Mouse (Mus musculus): ENCODE data around the gene Ccng2. TPM values are rescaled to one million over a fixed set of nuclear protein-coding genes. Genes with fewer than 3 reads are reported as not detected.

The Ccng2 gene
- total RNA-seq (2021): 10 to 100 TPM; 38.6 to 40.0 TPM
- long read RNA-seq, experiment 1, transcript Ccng2-201 (8 exons, 2,810 nt): major isoform, 47 of 51 reads
- long read RNA-seq, experiment 1, partial matches to known transcripts: 3 of 51 reads
- long read RNA-seq, experiment 1, other reads (novel, unspliced or antisense): 1 of 51 reads
- long read RNA-seq, experiment 2, transcript Ccng2-202 (7 exons, 2,570 nt): minor isoform, 5 of 96 reads
- long read RNA-seq, experiment 2, transcript Ccng2-201 (8 exons, 2,810 nt): major isoform, 77 of 96 reads
- long read RNA-seq, experiment 2, partial matches to known transcripts: 10 of 96 reads
- long read RNA-seq, experiment 2, other reads (novel, unspliced or antisense): 4 of 96 reads

GRCm38 (mm10) chr5:93266883-93267704 is at the start of gene Ccng2:
Ccng2 (plus strand) TSS chr5:93267257.
- peak; percentile 92 to 95 for DNase-seq (ENCODE audit: low spot score in 2 of 2)

GRCm38 (mm10) chr5:93218375-93218774 is 48.7 kb upstream of the Ccng2 start:
- DNase-seq (ENCODE audit: low spot score in 2 of 2): no peak

- DNase-seq (ENCODE audit: low spot score in 2 of 2): no peak
Measured at GRCm38 (mm10) chr5:93221661-93222060, 45.4 kb upstream of the Ccng2 start.

- no peak for DNase-seq (ENCODE audit: low spot score in 2 of 2)
Measured at GRCm38 (mm10) chr5:93224549-93224948, 42.5 kb upstream of the Ccng2 start.

DNA sequence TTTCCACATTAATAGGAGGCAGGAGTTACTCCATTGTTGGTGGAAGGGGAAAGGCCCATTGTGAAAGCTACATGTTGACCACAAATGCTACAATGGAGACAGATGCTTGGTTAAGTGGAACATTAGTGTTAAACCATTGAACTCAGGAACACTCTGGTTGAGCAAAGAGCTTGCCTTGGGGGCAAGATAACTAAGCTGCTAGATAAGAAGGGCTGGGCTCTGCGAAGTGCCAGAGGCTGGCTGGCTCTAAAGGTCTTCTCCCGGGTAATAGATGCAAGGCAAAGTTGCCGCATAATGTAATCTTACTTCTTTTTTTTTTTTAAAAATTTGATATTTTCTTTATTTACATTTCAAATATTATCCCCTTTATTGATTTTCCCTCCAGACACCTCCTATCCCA is 39.9 kb upstream of the Ccng2 start:
- no peak for DNase-seq (ENCODE audit: low spot score in 2 of 2)

DNA sequence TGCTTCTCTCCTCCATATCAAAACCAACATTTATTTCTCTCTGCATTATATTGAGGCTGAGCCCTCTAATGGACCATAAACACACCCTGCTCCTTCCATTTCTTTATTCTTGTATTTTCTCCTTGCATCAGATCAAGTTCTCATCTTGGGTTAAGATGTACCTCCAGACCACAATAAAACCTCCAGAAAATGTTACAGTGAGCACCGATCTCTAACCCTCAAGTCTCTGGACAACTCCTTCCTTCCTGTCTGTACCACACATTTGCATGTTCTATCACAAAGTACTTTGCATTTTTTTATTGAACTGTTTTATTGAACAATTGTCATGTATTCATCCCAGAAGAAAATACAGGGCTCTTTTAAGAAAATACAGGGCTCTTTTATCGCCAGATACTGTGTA is 37.5 kb upstream of the Ccng2 start:
- no peak for DNase-seq (ENCODE audit: low spot score in 2 of 2)

DNA sequence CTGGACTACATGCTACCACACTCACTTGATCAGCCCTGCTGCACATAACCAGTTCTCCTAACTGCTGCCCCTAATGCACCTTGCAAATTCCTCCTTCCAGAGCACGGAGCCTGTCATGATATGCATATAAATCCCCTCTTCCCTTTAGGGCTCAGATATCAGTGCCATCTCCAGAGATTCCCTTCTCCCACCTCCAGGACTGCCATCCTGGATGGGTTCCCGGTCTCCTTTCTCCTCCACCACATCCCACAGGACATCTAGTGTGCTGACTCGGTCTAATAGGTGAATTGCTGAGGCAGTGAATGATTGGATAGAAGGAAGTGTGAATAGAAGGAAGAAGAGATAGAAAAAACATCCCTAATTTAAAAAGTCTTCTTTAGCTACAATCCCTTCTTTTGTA is 35.3 kb upstream of the Ccng2 start:
- no peak for DNase-seq (ENCODE audit: low spot score in 2 of 2)

- DNase-seq (ENCODE audit: low spot score in 2 of 2): no peak
Measured at GRCm38 (mm10) chr5:93232838-93233237, 34.2 kb upstream of the Ccng2 start.

DNA sequence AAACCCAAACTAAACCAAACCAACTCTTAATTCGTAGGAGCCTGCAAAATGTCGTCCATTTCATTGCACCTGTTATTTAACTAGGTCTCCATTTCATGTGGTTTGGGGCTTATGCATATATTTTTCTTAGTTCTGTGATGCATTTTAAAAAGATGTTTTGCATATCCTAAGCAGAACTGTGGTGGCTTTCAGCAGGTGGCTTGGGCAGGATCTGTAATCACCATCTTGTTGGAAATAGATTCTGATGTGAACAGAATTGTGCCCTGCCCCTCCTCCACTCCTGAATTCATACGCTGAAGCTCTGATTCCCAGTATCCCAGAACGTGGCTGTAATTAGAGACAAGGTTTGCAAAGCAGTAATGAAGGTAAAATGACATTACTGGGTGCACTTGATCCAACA is 32.9 kb upstream of the Ccng2 start:
- no peak for DNase-seq (ENCODE audit: low spot score in 2 of 2)

DNA sequence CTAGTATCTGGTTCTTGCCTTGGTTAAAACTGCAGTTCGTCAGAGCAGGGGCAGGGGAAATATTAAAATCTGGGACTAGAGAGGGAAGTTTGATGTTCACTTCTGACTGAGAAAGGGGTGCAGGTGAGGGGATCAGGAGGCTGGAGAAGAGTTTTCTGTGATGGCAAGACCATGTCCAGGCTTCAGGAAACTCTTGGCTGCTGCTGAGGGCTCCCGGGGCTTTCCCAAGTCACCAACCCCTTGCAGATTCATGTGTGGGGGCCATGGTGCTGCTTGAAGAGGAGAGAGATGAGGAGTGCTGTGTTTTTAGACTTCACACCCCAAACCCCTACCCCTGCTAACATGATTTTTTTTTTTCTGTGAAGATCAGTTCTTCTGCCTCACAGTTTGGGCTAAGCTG is 32.5 kb upstream of the Ccng2 start:
- no peak for DNase-seq (ENCODE audit: low spot score in 2 of 2)

GRCm38 (mm10) chr5:93235888-93236287 is 31.2 kb upstream of the Ccng2 start:
- DNase-seq (ENCODE audit: low spot score in 2 of 2): no peak

DNA sequence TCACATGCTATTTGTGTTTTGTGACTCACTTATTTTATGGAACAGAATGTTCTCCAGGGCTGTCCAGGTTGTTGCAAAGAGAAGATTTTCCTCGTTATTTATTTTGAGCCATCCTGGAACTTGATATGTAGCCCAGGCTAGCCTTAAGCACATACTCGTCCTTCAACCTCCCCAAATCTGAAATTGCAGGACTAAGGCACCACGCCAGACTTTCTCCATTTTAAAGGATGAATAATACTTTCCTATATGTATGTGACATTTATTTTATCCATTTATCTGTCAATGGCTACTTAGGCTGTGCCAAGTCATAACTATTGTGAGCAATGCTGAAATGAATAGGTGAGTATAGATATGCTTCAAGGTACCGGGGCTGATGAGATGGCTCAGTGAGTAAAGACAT is 30.5 kb upstream of the Ccng2 start:
- no peak for DNase-seq (ENCODE audit: low spot score in 2 of 2)

GRCm38 (mm10) chr5:93239590-93240544 is 27.2 kb upstream of the Ccng2 start:
- DNase-seq (ENCODE audit: low spot score in 2 of 2): no peak

GRCm38 (mm10) chr5:93245280-93245679 is 21.8 kb upstream of the Ccng2 start:
- DNase-seq (ENCODE audit: low spot score in 2 of 2): no peak

DNA sequence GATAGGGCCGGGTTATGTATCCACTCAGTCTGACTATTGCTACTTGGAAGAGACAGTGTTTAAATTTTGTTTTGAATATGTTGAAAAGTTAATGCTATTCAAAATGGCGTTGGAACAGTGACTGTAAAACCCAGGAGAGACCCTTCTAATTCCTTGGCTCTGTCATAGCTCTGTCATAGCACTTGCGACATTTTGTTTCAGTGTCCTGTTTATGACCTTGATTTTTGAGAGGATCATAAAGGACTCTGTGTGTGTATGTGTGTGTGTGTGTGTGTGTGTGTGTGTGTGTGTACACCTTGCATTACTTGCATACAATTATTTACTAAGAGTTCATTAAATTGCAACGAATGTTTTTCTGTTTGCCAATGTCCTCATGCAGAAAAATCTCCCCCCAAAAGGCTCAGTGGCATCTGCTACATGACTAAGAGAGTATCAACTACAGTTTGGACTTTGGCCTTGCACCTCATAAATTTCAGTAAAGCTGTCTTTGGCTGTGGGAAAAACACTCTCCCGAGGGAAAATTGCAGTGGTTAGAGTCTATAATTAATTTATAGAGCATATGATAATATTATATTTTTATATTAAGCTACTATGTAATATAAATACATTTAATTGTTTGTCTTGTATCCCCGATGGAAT is 17.0 kb upstream of the Ccng2 start:
- no peak for DNase-seq (ENCODE audit: low spot score in 2 of 2)

- peak; percentile 34 to 38 for DNase-seq (ENCODE audit: low spot score in 2 of 2)
Measured at GRCm38 (mm10) chr5:93251001-93251760, 15.9 kb upstream of the Ccng2 start.

- no peak for DNase-seq (ENCODE audit: low spot score in 2 of 2)
Measured at GRCm38 (mm10) chr5:93255759-93256265, 11.2 kb upstream of the Ccng2 start.

GRCm38 (mm10) chr5:93256820-93257405 is 10.1 kb upstream of the Ccng2 start:
- no peak for DNase-seq (ENCODE audit: low spot score in 2 of 2)

- no peak for DNase-seq (ENCODE audit: low spot score in 2 of 2)
Measured at GRCm38 (mm10) chr5:93259349-93259748, 7.7 kb upstream of the Ccng2 start.

Measured in adrenal gland, adult 18-20 months (tissue).